Mouse (Mus musculus): Measurements from ENCODE around the gene Foxf1. TPM values are rescaled to one million over a fixed set of nuclear protein-coding genes. Genes with fewer than 3 reads are reported as not detected.
A peak's percentile ranks its signal among the peaks of the same experiment; 100 is the strongest.

Foxf1 gene
- polyA plus RNA-seq, 1 experiment from 2014 or later, result 0.93 TPM

GRCm38 (mm10) chr8:121128531-121129264 is 44.5 kb downstream of the Foxf1 start:
- no peaks in the 10 kb centered on the region for H3K36me3 ChIP-seq (ENCODE audit: control insufficient read depth, insufficient read depth, low read length)
- H3K27ac ChIP-seq (ENCODE audit: low read depth, low read length), result peak overlapping the region; percentile 91
- H3K27me3 ChIP-seq (ENCODE audit: control insufficient read depth, insufficient read depth, low read length), result peaks cover 40% of the 10 kb centered on the region
- H3K4me3 ChIP-seq (ENCODE audit: low read length), result peak overlapping the region; percentile 40
- WGBS, result 8% methylated on average over 48 of the region's 55 CpGs
- peak overlapping the region; percentile 68 for H3K9ac ChIP-seq (ENCODE audit: low read depth, low read length)
- no peaks in the 10 kb centered on the region for H3K9me3 ChIP-seq (ENCODE audit: control insufficient read depth, low read length)
- H3K4me1 ChIP-seq (ENCODE audit: control insufficient read depth, insufficient read depth, low read length), result peaks cover 42% of the 10 kb centered on the region
- peak overlapping the region; percentile 62 for H3K4me2 ChIP-seq (replicated peaks; ENCODE audit: low read depth, low read length)
- no peak for ATAC-seq (ENCODE audit: low FRiP score, low TSS enrichment)

- Histone ChIP-seq H3K9me3 (ENCODE audit: control insufficient read depth, low read length) (no peaks in the 10 kb centered on the region), H3K4me2 (replicated peaks; ENCODE audit: low read depth, low read length) (peak overlapping the region; percentile 62), H3K36me3 (ENCODE audit: control insufficient read depth, insufficient read depth, low read length) (no peaks in the 10 kb centered on the region), H3K4me1 (ENCODE audit: control insufficient read depth, insufficient read depth, low read length) (peaks cover 41% of the 10 kb centered on the region), H3K4me3 (ENCODE audit: low read length) (peak overlapping the region; percentile 40), H3K27ac (ENCODE audit: low read depth, low read length) (peak overlapping the region; percentile 91; the same call in 1 of the 2 replicates), H3K27me3 (ENCODE audit: control insufficient read depth, insufficient read depth, low read length) (peaks cover 40% of the 10 kb centered on the region), H3K9ac (ENCODE audit: low read depth, low read length) (peak overlapping the region; percentile 68; the same call in 1 of the 2 replicates)
- WGBS, result 40% methylated on average over 16 of the region's 16 CpGs
- ATAC-seq (ENCODE audit: low FRiP score, low TSS enrichment), result no peak
Observed at GRCm38 (mm10) chr8:121129265-121129940, 45.2 kb downstream of the Foxf1 start.

- no peaks in the 10 kb centered on the region for H3K9me3 ChIP-seq (ENCODE audit: control insufficient read depth, low read length)
- no peak overlapping the region for H3K27ac ChIP-seq (ENCODE audit: low read depth, low read length)
- peaks cover 30% of the 10 kb centered on the region for H3K4me1 ChIP-seq (ENCODE audit: control insufficient read depth, insufficient read depth, low read length)
- H3K36me3 ChIP-seq (ENCODE audit: control insufficient read depth, insufficient read depth, low read length), result no peaks in the 10 kb centered on the region
- WGBS, result 35% methylated on average over 5 of the region's 5 CpGs
- no peak overlapping the region for H3K9ac ChIP-seq (ENCODE audit: low read depth, low read length)
- no peak for ATAC-seq (ENCODE audit: low FRiP score, low TSS enrichment)
- H3K4me2 ChIP-seq (replicated peaks; ENCODE audit: low read depth, low read length), result no peak overlapping the region; the same call in 1 of the 2 replicates
- H3K4me3 ChIP-seq (ENCODE audit: low read length), result no peak overlapping the region; the same call in 1 of the 2 replicates
- H3K27me3 ChIP-seq (ENCODE audit: control insufficient read depth, insufficient read depth, low read length), result peaks cover 37% of the 10 kb centered on the region
Observed at GRCm38 (mm10) chr8:121130522-121130921, 46.3 kb downstream of the Foxf1 start.

GRCm38 (mm10) chr8:121132961-121133513 is 48.9 kb downstream of the Foxf1 start:
- Histone ChIP-seq H3K4me2 (replicated peaks; ENCODE audit: low read depth, low read length) (no peak overlapping the region), H3K9me3 (ENCODE audit: control insufficient read depth, low read length) (peaks cover 8% of the 10 kb centered on the region), H3K27ac (ENCODE audit: low read depth, low read length) (no peak overlapping the region), H3K9ac (ENCODE audit: low read depth, low read length) (no peak overlapping the region), H3K27me3 (ENCODE audit: control insufficient read depth, insufficient read depth, low read length) (peaks cover 21% of the 10 kb centered on the region), H3K4me1 (ENCODE audit: control insufficient read depth, insufficient read depth, low read length) (peaks cover 11% of the 10 kb centered on the region), H3K36me3 (ENCODE audit: control insufficient read depth, insufficient read depth, low read length) (peaks cover 2% of the 10 kb centered on the region; the same call in 1 of the 2 replicates), H3K4me3 (ENCODE audit: low read length) (no peak overlapping the region)
- 78% methylated on average over 5 of the region's 5 CpGs for WGBS
- no peak for ATAC-seq (ENCODE audit: low FRiP score, low TSS enrichment)

- peaks cover under 1% of the 10 kb centered on the region; the same call in 1 of the 2 replicates for H3K4me1 ChIP-seq (ENCODE audit: control insufficient read depth, insufficient read depth, low read length)
- peaks cover 14% of the 10 kb centered on the region for H3K9me3 ChIP-seq (ENCODE audit: control insufficient read depth, low read length)
- no peak overlapping the region for H3K4me2 ChIP-seq (replicated peaks; ENCODE audit: low read depth, low read length)
- WGBS, result 88% methylated on average over 10 of the region's 10 CpGs
- peaks cover 11% of the 10 kb centered on the region; the same call in 1 of the 2 replicates for H3K27me3 ChIP-seq (ENCODE audit: control insufficient read depth, insufficient read depth, low read length)
- H3K9ac ChIP-seq (ENCODE audit: low read depth, low read length), result no peak overlapping the region
- no peak for ATAC-seq (ENCODE audit: low FRiP score, low TSS enrichment)
- H3K4me3 ChIP-seq (ENCODE audit: low read length), result no peak overlapping the region
- no peak overlapping the region for H3K27ac ChIP-seq (ENCODE audit: low read depth, low read length)
- peaks cover 2% of the 10 kb centered on the region; the same call in 1 of the 2 replicates for H3K36me3 ChIP-seq (ENCODE audit: control insufficient read depth, insufficient read depth, low read length)
Observed at GRCm38 (mm10) chr8:121134102-121134501, 49.9 kb downstream of the Foxf1 start.

GRCm38 (mm10) chr8:121134512-121134911 is 50.3 kb downstream of the Foxf1 start:
- H3K4me2 ChIP-seq (replicated peaks; ENCODE audit: low read depth, low read length), result no peak overlapping the region
- H3K27ac ChIP-seq (ENCODE audit: low read depth, low read length), result no peak overlapping the region
- no peak overlapping the region for H3K4me3 ChIP-seq (ENCODE audit: low read length)
- peaks cover 2% of the 10 kb centered on the region; the same call in 1 of the 2 replicates for H3K36me3 ChIP-seq (ENCODE audit: control insufficient read depth, insufficient read depth, low read length)
- no peaks in the 10 kb centered on the region for H3K4me1 ChIP-seq (ENCODE audit: control insufficient read depth, insufficient read depth, low read length)
- no peak for ATAC-seq (ENCODE audit: low FRiP score, low TSS enrichment)
- no peak overlapping the region for H3K9ac ChIP-seq (ENCODE audit: low read depth, low read length)
- peaks cover 14% of the 10 kb centered on the region for H3K9me3 ChIP-seq (ENCODE audit: control insufficient read depth, low read length)
- peaks cover 7% of the 10 kb centered on the region; the same call in 1 of the 2 replicates for H3K27me3 ChIP-seq (ENCODE audit: control insufficient read depth, insufficient read depth, low read length)
- WGBS, result 81% methylated on average over 11 of the region's 11 CpGs

GRCm38 (mm10) chr8:121136856-121137255 is 52.7 kb downstream of the Foxf1 start:
- 95% methylated on average over 6 of the region's 6 CpGs for WGBS
- Histone ChIP-seq H3K4me2 (replicated peaks; ENCODE audit: low read depth, low read length) (no peak overlapping the region), H3K9me3 (ENCODE audit: control insufficient read depth, low read length) (peaks cover 14% of the 10 kb centered on the region), H3K27me3 (ENCODE audit: control insufficient read depth, insufficient read depth, low read length) (no peaks in the 10 kb centered on the region), H3K27ac (ENCODE audit: low read depth, low read length) (no peak overlapping the region), H3K4me1 (ENCODE audit: control insufficient read depth, insufficient read depth, low read length) (no peaks in the 10 kb centered on the region), H3K4me3 (ENCODE audit: low read length) (no peak overlapping the region), H3K9ac (ENCODE audit: low read depth, low read length) (no peak overlapping the region), H3K36me3 (ENCODE audit: control insufficient read depth, insufficient read depth, low read length) (peaks cover 2% of the 10 kb centered on the region; the same call in 1 of the 2 replicates)
- no peak for ATAC-seq (ENCODE audit: low FRiP score, low TSS enrichment)
